Mouse (Mus musculus) lung, embryonic 16.5 days (tissue): ENCODE results near the gene Ggta1. TPM values are rescaled to one million over a fixed set of nuclear protein-coding genes. Genes with fewer than 3 reads are reported as not detected.

Experiments
- ATAC-seq: fragments of 200-750 bp; cut with Nextera tagmentation; 2 replicates; pipeline ENCODE4 v1.8.0; 2017; ENCODE audit warnings: low read depth, mild to moderate bottlenecking, moderate library complexity
- H3K27ac ChIP-seq: fragments of 300-500 bp; sonication (generic); 2 replicates; pipeline ENCODE4 v1.5.1; 2014; ENCODE audit warnings: mild to moderate bottlenecking, control low read depth, low read length
- H3K27me3 ChIP-seq: fragments of 300-500 bp; sonication (generic); 2 replicates; pipeline ENCODE4 v1.6.1; 2014; ENCODE audit warnings: low read depth, low read length, mixed read lengths; ENCODE audit not compliant: control insufficient read depth, insufficient read depth
- H3K36me3 ChIP-seq: fragments of 300-500 bp; sonication (generic); 2 replicates; pipeline ENCODE4 v1.6.1; 2014; ENCODE audit warnings: low read length; ENCODE audit not compliant: control insufficient read depth, insufficient read depth
- H3K4me1 ChIP-seq: fragments of 300-500 bp; sonication (generic); replicated peaks from 2 replicates; pipeline ENCODE4 v1.6.1; 2014; ENCODE audit warnings: low read length, mixed read lengths; ENCODE audit not compliant: control insufficient read depth, insufficient read depth
- H3K4me2 ChIP-seq: fragments of 300-500 bp; sonication (generic); 2 replicates; pipeline ENCODE4 v1.6.1; 2014; ENCODE audit warnings: low read depth, low read length, control low read depth
- H3K4me3 ChIP-seq: fragments of 300-500 bp; sonication (generic); 2 replicates; pipeline ENCODE4 v1.5.1; 2014; ENCODE audit warnings: mild to moderate bottlenecking, low read length, control low read depth
- H3K9ac ChIP-seq: fragments of 300-500 bp; sonication (generic); 2 replicates; pipeline ENCODE4 v1.6.1; 2014; ENCODE audit warnings: low read length, control low read depth
- H3K9me3 ChIP-seq: fragments of 300-500 bp; sonication (generic); 2 replicates; pipeline ENCODE4 v1.6.1; 2016; ENCODE audit warnings: low read length; ENCODE audit not compliant: control insufficient read depth
- WGBS: fragments of 180-500 bp; shearing (Covaris S2); extraction: QIAGEN DNeasy Blood & Tissue Kit; methylation state at CpG from one replicate; pipeline ENCODE4 v1.1.7; 2014; 5-methylcytosine and 5-hydroxymethylcytosine counted together
- polyA plus RNA-seq: library from polyadenylated mRNA; unstranded; fragments of >200 nt; fragmentation: Nextera tagmentation; extraction: Ambion mirVana; gene quantifications from 2 replicates; pipeline ENCODE4 v1.2.1, GENCODE M21; 2015

Ggta1 gene
- polyA plus RNA-seq, 1 experiment from 2014 or later: 21.9 TPM

- peak; percentile 56; the same call in 1 of the 2 replicates for ATAC-seq
- peaks cover 6% of the 10 kb centered on the region for H3K9me3 ChIP-seq
- no peaks in the 10 kb centered on the region for H3K4me1 ChIP-seq
- peaks cover 14% of the 10 kb centered on the region for H3K36me3 ChIP-seq
- 86% methylated on average over 1 of the region's 1 CpGs for WGBS
- no peak overlapping the region for H3K27ac ChIP-seq
- H3K4me3 ChIP-seq: no peak overlapping the region
- H3K27me3 ChIP-seq: no peaks in the 10 kb centered on the region
- no peak overlapping the region for H3K4me2 ChIP-seq
- no peak overlapping the region for H3K9ac ChIP-seq
Observed at GRCm38 (mm10) chr2:35423711-35424339, 39.2 kb downstream of the Ggta1 start.

GRCm38 (mm10) chr2:35422384-35422783 is 40.6 kb downstream of the Ggta1 start:
- WGBS: 86% methylated on average over 3 of the region's 3 CpGs
- peaks cover 7% of the 10 kb centered on the region for H3K9me3 ChIP-seq
- no peaks in the 10 kb centered on the region for H3K4me1 ChIP-seq
- no peak overlapping the region for H3K27ac ChIP-seq
- H3K36me3 ChIP-seq: peaks cover 14% of the 10 kb centered on the region
- H3K27me3 ChIP-seq: no peaks in the 10 kb centered on the region
- H3K4me2 ChIP-seq: no peak overlapping the region
- H3K4me3 ChIP-seq: no peak overlapping the region
- H3K9ac ChIP-seq: no peak overlapping the region
- no peak for ATAC-seq

- Histone ChIP-seq H3K27me3 (no peaks in the 10 kb centered on the region), H3K4me2 (no peak overlapping the region), H3K4me3 (no peak overlapping the region), H3K9ac (no peak overlapping the region), H3K9me3 (peaks cover 7% of the 10 kb centered on the region), H3K27ac (no peak overlapping the region), H3K4me1 (no peaks in the 10 kb centered on the region), H3K36me3 (peaks cover 14% of the 10 kb centered on the region)
- WGBS: 43% methylated on average over 1 of the region's 1 CpGs
- ATAC-seq: no peak
Observed at GRCm38 (mm10) chr2:35420681-35421080, 42.4 kb downstream of the Ggta1 start.

- Histone ChIP-seq H3K9ac (no peak overlapping the region), H3K4me3 (no peak overlapping the region), H3K4me1 (no peaks in the 10 kb centered on the region), H3K27me3 (no peaks in the 10 kb centered on the region), H3K9me3 (peaks cover 7% of the 10 kb centered on the region), H3K27ac (no peak overlapping the region), H3K4me2 (no peak overlapping the region), H3K36me3 (peaks cover 14% of the 10 kb centered on the region)
- no peak for ATAC-seq
- WGBS: 85% methylated on average over 2 of the region's 2 CpGs
Observed at GRCm38 (mm10) chr2:35419671-35420070, 43.4 kb downstream of the Ggta1 start.

- peaks cover 7% of the 10 kb centered on the region for H3K9me3 ChIP-seq
- H3K9ac ChIP-seq: no peak overlapping the region
- no peaks in the 10 kb centered on the region for H3K27me3 ChIP-seq
- no peak overlapping the region for H3K4me2 ChIP-seq
- H3K4me1 ChIP-seq: no peaks in the 10 kb centered on the region
- WGBS: 98% methylated on average over 4 of the region's 4 CpGs
- H3K27ac ChIP-seq: no peak overlapping the region
- H3K36me3 ChIP-seq: peaks cover 14% of the 10 kb centered on the region
- no peak for ATAC-seq
- H3K4me3 ChIP-seq: no peak overlapping the region
Observed at GRCm38 (mm10) chr2:35419243-35419642, 43.8 kb downstream of the Ggta1 start.

GRCm38 (mm10) chr2:35417231-35417630 is 45.8 kb downstream of the Ggta1 start:
- Histone ChIP-seq H3K36me3 (peaks cover 14% of the 10 kb centered on the region), H3K9ac (no peak overlapping the region), H3K9me3 (peaks cover 7% of the 10 kb centered on the region), H3K27ac (no peak overlapping the region), H3K4me2 (no peak overlapping the region), H3K4me1 (peaks cover 7% of the 10 kb centered on the region), H3K27me3 (no peaks in the 10 kb centered on the region), H3K4me3 (no peak overlapping the region)
- WGBS: 65% methylated on average over 1 of the region's 1 CpGs
- no peak for ATAC-seq

GRCm38 (mm10) chr2:35416473-35416872 is 46.6 kb downstream of the Ggta1 start:
- H3K9me3 ChIP-seq: peaks cover 7% of the 10 kb centered on the region
- H3K4me2 ChIP-seq: no peak overlapping the region
- WGBS: 66% methylated on average over 6 of the region's 6 CpGs
- peaks cover 14% of the 10 kb centered on the region for H3K36me3 ChIP-seq
- no peak for ATAC-seq
- no peak overlapping the region for H3K9ac ChIP-seq
- no peaks in the 10 kb centered on the region for H3K27me3 ChIP-seq
- no peak overlapping the region for H3K4me3 ChIP-seq
- H3K27ac ChIP-seq: no peak overlapping the region
- peaks cover 7% of the 10 kb centered on the region for H3K4me1 ChIP-seq

- Histone ChIP-seq H3K4me1 (peaks cover 7% of the 10 kb centered on the region), H3K9ac (no peak overlapping the region), H3K27me3 (no peaks in the 10 kb centered on the region), H3K4me2 (no peak overlapping the region), H3K36me3 (no peaks in the 10 kb centered on the region), H3K27ac (no peak overlapping the region), H3K4me3 (no peak overlapping the region), H3K9me3 (no peaks in the 10 kb centered on the region)
- no peak for ATAC-seq
- 89% methylated on average over 3 of the region's 3 CpGs for WGBS
Observed at GRCm38 (mm10) chr2:35412810-35413209, 50.2 kb downstream of the Ggta1 start.

GRCm38 (mm10) chr2:35412246-35412645 is 50.8 kb downstream of the Ggta1 start:
- Histone ChIP-seq H3K9ac (no peak overlapping the region), H3K4me2 (no peak overlapping the region), H3K9me3 (no peaks in the 10 kb centered on the region), H3K27me3 (no peaks in the 10 kb centered on the region), H3K4me1 (peaks cover 7% of the 10 kb centered on the region), H3K4me3 (no peak overlapping the region), H3K27ac (no peak overlapping the region), H3K36me3 (no peaks in the 10 kb centered on the region)
- ATAC-seq: no peak
- 77% methylated on average over 2 of the region's 2 CpGs for WGBS
